Mouse (Mus musculus): Measurements from ENCODE around the gene Olfr827.

DNA sequence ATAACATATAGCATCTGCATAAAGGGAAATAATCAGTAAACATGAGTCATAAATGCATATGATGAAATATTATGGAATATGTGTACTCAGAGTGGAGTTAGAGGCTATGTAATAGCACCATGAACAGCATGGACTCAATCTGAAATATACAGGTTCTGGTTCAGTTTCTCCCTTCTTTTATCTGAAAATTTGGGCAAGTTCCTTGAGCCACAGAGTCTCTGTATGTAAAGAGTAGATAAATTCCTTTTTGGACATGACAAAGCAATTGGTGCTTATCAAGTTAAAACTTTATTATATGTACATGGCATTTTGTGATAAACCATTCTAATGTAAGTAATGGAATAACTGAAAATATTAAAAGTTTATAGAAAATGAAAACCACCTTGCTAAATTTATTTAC is 49.0 kb downstream of the Olfr827 start:
- TF ChIP-seq POLR2A (IDR thresholded peaks at IDR 0.05; ENCODE audit: borderline replicate concordance, insufficient read depth, low read length) = no peak
- TF ChIP-seq CTCF (IDR thresholded peaks at IDR 0.05; ENCODE audit: borderline replicate concordance, insufficient read depth, low read depth, low read length) = no peak
